Mouse (Mus musculus) WW6 (cell line): ENCODE measurements around the gene Mgst3.
A peak's percentile ranks its signal among the peaks of the same experiment; 100 is the strongest.
"Not testable (repeated sequence)": the region's sequence is repeated elsewhere in the genome, so short reads cannot be mapped to it uniquely, and the experiment has no call there.

Source experiments
- DNase-seq: peaks from one replicate; pipeline ENCODE4 v3.0.0-alpha.2; 2013; ENCODE audit warnings: low read depth, low spot score

Mgst3 gene

GRCm38 (mm10) chr1:167362819-167363218 lies 30.8 kb downstream of the Mgst3 start:
- no peak for DNase-seq

GRCm38 (mm10) chr1:167360268-167360667 lies 33.4 kb downstream of the Mgst3 start:
- no peak for DNase-seq

- DNase-seq, result no peak
Observed at GRCm38 (mm10) chr1:167358731-167359130, 34.9 kb downstream of the Mgst3 start.

GRCm38 (mm10) chr1:167357387-167357786 lies 36.3 kb downstream of the Mgst3 start:
- no peak for DNase-seq

GRCm38 (mm10) chr1:167352403-167352802 lies 41.2 kb downstream of the Mgst3 start:
- no peak for DNase-seq

- DNase-seq, result no peak
Observed at GRCm38 (mm10) chr1:167350597-167351415, 42.8 kb downstream of the Mgst3 start.

GRCm38 (mm10) chr1:167349815-167350596 lies 43.6 kb downstream of the Mgst3 start, which contains the start of gene Aldh9a1:
Aldh9a1 (plus strand) TSS chr1:167349991.
- DNase-seq, result peak; percentile 73

GRCm38 (mm10) chr1:167349206-167349605 lies 44.4 kb downstream of the Mgst3 start:
- DNase-seq, result not testable (repeated sequence)

GRCm38 (mm10) chr1:167345994-167346520 lies 47.6 kb downstream of the Mgst3 start:
- not testable (repeated sequence) for DNase-seq

GRCm38 (mm10) chr1:167342831-167343230 lies 50.8 kb downstream of the Mgst3 start:
- DNase-seq, result no peak

- no peak for DNase-seq
Observed at GRCm38 (mm10) chr1:167340910-167341528, 52.6 kb downstream of the Mgst3 start.

- no peak for DNase-seq
Observed at GRCm38 (mm10) chr1:167340111-167340787, 53.4 kb downstream of the Mgst3 start.

GRCm38 (mm10) chr1:167339177-167339781 lies 54.4 kb downstream of the Mgst3 start:
- no peak for DNase-seq

- DNase-seq, result peak; percentile 58
Observed at GRCm38 (mm10) chr1:167337463-167338095, 56.1 kb downstream of the Mgst3 start.

GRCm38 (mm10) chr1:167336398-167336797 lies 57.2 kb downstream of the Mgst3 start:
- DNase-seq, result no peak

GRCm38 (mm10) chr1:167331106-167331505 lies 62.5 kb downstream of the Mgst3 start:
- no peak for DNase-seq

- no peak for DNase-seq
Observed at GRCm38 (mm10) chr1:167328776-167329175, 64.9 kb downstream of the Mgst3 start.
